In the genomic region with DNA sequence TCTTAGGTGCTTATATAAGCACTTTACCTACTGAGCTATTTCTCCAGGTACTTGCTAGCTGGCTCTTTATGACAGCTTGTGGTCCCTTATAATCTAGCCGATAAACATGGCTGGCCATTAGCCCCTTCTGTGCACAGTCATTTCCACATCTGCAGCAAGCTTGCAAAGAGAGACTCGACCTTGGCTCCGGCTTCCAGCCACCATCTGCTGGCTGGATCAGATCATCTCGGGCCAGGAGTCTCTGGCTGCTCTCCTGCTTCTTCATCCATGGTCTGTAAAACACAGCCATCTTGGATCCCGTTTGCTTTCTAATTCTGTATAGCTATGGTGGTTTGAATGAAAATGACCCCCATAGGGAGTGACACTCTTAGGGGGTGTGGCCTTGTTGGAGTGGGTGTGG, we compare ENCODE assay signal across 18 mouse cellular contexts. TPM values are rescaled to one million over a fixed set of nuclear protein-coding genes. Genes with fewer than 3 reads are reported as not detected.
A peak's percentile ranks its signal among the peaks of the same experiment; 100 is the strongest.
DNase-seq lines count a peak whose midpoint lies in the region; ATAC-seq and TF ChIP-seq lines count a peak whose summit lies in the region.
"Had no signal": no experiment of that assay in that cellular context is flagged by ENCODE, and none has a peak within 500 bp of the region (broad histone marks: within the 10 kb centered on the region; RNA-seq: fewer than 3 reads in every experiment).

No protein-coding gene starts in this region.

- H3K27me3 ChIP-seq in heart, adult 2 months (ENCODE audit: control insufficient read depth, insufficient read depth, low read length), result no peaks in the 10 kb centered on the region
- H3K27me3 ChIP-seq in heart, embryonic 12.5 days (replicated peaks), result no peaks in the 10 kb centered on the region
- H3K27me3 ChIP-seq in hindbrain, embryonic 12.5 days, result no peaks in the 10 kb centered on the region
- H3K27me3 ChIP-seq: embryonic facial prominence, embryonic 12.5 days; forebrain, embryonic 15.5 days; kidney, embryonic 15.5 days had no signal

- TF ChIP-seq EP300 in heart, adult 2 months (IDR thresholded peaks at IDR 0.05; ENCODE audit: insufficient read depth, low read depth, low read length), result no peak

- no peak overlapping the region for H3K4me3 ChIP-seq in heart, adult 2 months
- no peak overlapping the region for H3K4me3 ChIP-seq in heart, embryonic 12.5 days
- no peak overlapping the region for H3K4me3 ChIP-seq in gastrocnemius, adult 2 months
- no peak overlapping the region for H3K4me3 ChIP-seq in hindbrain, embryonic 12.5 days
- H3K4me3 ChIP-seq: embryonic facial prominence, embryonic 12.5 days; forebrain, embryonic 15.5 days; kidney, embryonic 15.5 days had no signal

- no peak overlapping the region for H3K27ac ChIP-seq in heart, adult 2 months
- H3K27ac ChIP-seq in heart, embryonic 12.5 days (ENCODE audit: poor library complexity, severe bottlenecking), result no peak overlapping the region
- H3K27ac ChIP-seq in gastrocnemius, adult 2 months, result no peak overlapping the region
- H3K27ac ChIP-seq in hindbrain, embryonic 12.5 days, result no peak overlapping the region
- H3K27ac ChIP-seq: embryonic facial prominence, embryonic 12.5 days; forebrain, embryonic 15.5 days; hindbrain, embryonic 14.5 days; kidney, embryonic 15.5 days had no signal

- no peak overlapping the region for H3K4me2 ChIP-seq in heart, embryonic 12.5 days
- H3K4me2 ChIP-seq in hindbrain, embryonic 12.5 days (replicated peaks), result no peak overlapping the region
- H3K4me2 ChIP-seq: embryonic facial prominence, embryonic 12.5 days; forebrain, embryonic 15.5 days; hindbrain, embryonic 14.5 days; kidney, embryonic 15.5 days had no signal

- peaks cover 4% of the 10 kb centered on the region for H3K36me3 ChIP-seq in heart, adult 2 months (ENCODE audit: control insufficient read depth, insufficient read depth, low read length)
- no peaks in the 10 kb centered on the region for H3K36me3 ChIP-seq in heart, embryonic 12.5 days
- no peaks in the 10 kb centered on the region for H3K36me3 ChIP-seq in hindbrain, embryonic 12.5 days
- H3K36me3 ChIP-seq: embryonic facial prominence, embryonic 12.5 days; forebrain, embryonic 15.5 days; kidney, embryonic 15.5 days had no signal

- ATAC-seq in heart, embryonic 12.5 days (ENCODE audit: insufficient number of reproducible peaks, low FRiP score), result no peak
- no peak for ATAC-seq in hindbrain, embryonic 12.5 days (ENCODE audit: low FRiP score)
- ATAC-seq: forebrain, embryonic 15.5 days; intestine, embryonic 16.5 days had no signal

- no peak for TF ChIP-seq POLR2A in heart, adult 2 months (IDR thresholded peaks at IDR 0.05; ENCODE audit: insufficient read depth, low read depth, low read length)

- no peak overlapping the region for H3K9ac ChIP-seq in heart, adult 2 months (ENCODE audit: low read depth, low read length)
- no peak overlapping the region for H3K9ac ChIP-seq in heart, embryonic 12.5 days
- no peak overlapping the region for H3K9ac ChIP-seq in hindbrain, embryonic 12.5 days
- H3K9ac ChIP-seq: embryonic facial prominence, embryonic 12.5 days; forebrain, embryonic 15.5 days; hindbrain, embryonic 14.5 days; kidney, embryonic 15.5 days had no signal

- no peaks in the 10 kb centered on the region for H3K9me3 ChIP-seq in heart, embryonic 12.5 days (replicated peaks)
- no peaks in the 10 kb centered on the region for H3K9me3 ChIP-seq in hindbrain, embryonic 12.5 days (replicated peaks)
- H3K9me3 ChIP-seq: embryonic facial prominence, embryonic 12.5 days; forebrain, embryonic 15.5 days; kidney, embryonic 15.5 days had no signal

- no peak for TF ChIP-seq CTCF in heart, adult 2 months (IDR thresholded peaks at IDR 0.05)
- TF ChIP-seq CTCF in gastrocnemius, adult 2 months (IDR thresholded peaks at IDR 0.05), result no peak

- WGBS in heart, adult 2 months, result 76% methylated on average over 5 of the region's 5 CpGs
- 89% methylated on average over 5 of the region's 5 CpGs for WGBS in heart, embryonic 12.5 days
- WGBS in hindbrain, embryonic 12.5 days, result 93% methylated on average over 5 of the region's 5 CpGs

- peaks cover 4% of the 10 kb centered on the region for H3K4me1 ChIP-seq in heart, adult 2 months (ENCODE audit: control insufficient read depth, insufficient read depth, low read length)
- peaks cover 8% of the 10 kb centered on the region for H3K4me1 ChIP-seq in heart, embryonic 12.5 days (replicated peaks)
- peaks cover 5% of the 10 kb centered on the region; the same call in 1 of the 2 replicates for H3K4me1 ChIP-seq in hindbrain, embryonic 12.5 days

- peak; percentile 46 to 57 for DNase-seq in heart, adult 2 months
- no peak for DNase-seq in heart, adult 8-10 months (ENCODE audit: low spot score)
- peak; percentile 28 for DNase-seq in heart, postnatal 4 days
- DNase-seq in gastrocnemius, adult 2 months, result peak; percentile 57
- peak; percentile 67 for DNase-seq in gastrocnemius, postnatal 14 days
- DNase-seq: adrenal gland, adult 8-10 months; adrenal gland, postnatal 36 days; cerebellum, adult 2 months; cerebellum, postnatal 25 days; kidney, adult 2 months had no signal

- no peaks in the 10 kb centered on the region for H3K79me2 ChIP-seq in heart, adult 2 months (replicated peaks; ENCODE audit: control insufficient read depth, insufficient read depth, low read length)

- intact Hi-C loops in heart, adult 2 months (cut with DNase I), result no loop called here
- intact Hi-C loops in gastrocnemius, adult 2 months (cut with DNase I), result no loop called here
- intact Hi-C loops in gastrocnemius, postnatal 14 days (cut with DNase I; ENCODE audit: low total_unique reads), result no loop called here

RNA-seq across cellular contexts. Expression of a gene that starts 49.0 kb away (rescaled TPM):
- under 1 TPM in 1 of 2 experiments, not detected in 1; 0.30 TPM for total RNA-seq in heart, adult 2 months (2021)
- polyA plus RNA-seq in heart, adult 2 months (2012; rRNA removed), result 0.23 TPM in 1 of 2 replicates, not detected in the other
- not detected for total RNA-seq in heart, adult 8-10 months (2022)
- not detected for total RNA-seq in heart, postnatal 4 days (2021)
- 0.75 and 0.76 TPM in 2 replicates for polyA plus RNA-seq in heart, embryonic 12.5 days (2016; fragmentation: Nextera tagmentation; extraction: Ambion mirVana)
- under 1 TPM in 1 of 2 experiments, not detected in 1; 0.31 TPM for total RNA-seq in gastrocnemius, adult 2 months (2021)
- not detected for total RNA-seq in gastrocnemius, postnatal 14 days (2021)
- polyA plus RNA-seq in hindbrain, embryonic 12.5 days (2016; fragmentation: Nextera tagmentation; extraction: Ambion mirVana), result 3.2 and 4.0 TPM in 2 replicates
- total RNA-seq: adrenal gland, adult 8-10 months; adrenal gland, postnatal 36 days had no signal
- polyA plus RNA-seq: gonadal fat pad, adult 2 months; kidney, adult 2 months had no signal

RNA-seq across cellular contexts. Expression of a gene that starts 49.1 kb away (rescaled TPM):
- total RNA-seq in heart, adult 2 months (2021), result 1 to 10 TPM; 5.0 to 7.0 TPM
- polyA plus RNA-seq in heart, adult 2 months (2012; rRNA removed), result 4.2 and 7.2 TPM in 2 replicates
- 1 to 10 TPM; 3.8 to 7.6 (median 5.4) TPM for total RNA-seq in heart, adult 8-10 months (2022)
- 1 to 10 TPM; 5.8 to 6.2 TPM for total RNA-seq in heart, postnatal 4 days (2021)
- 3.8 and 4.1 TPM in 2 replicates for polyA plus RNA-seq in heart, embryonic 12.5 days (2016; fragmentation: Nextera tagmentation; extraction: Ambion mirVana)
- 1 to 10 TPM; 3.6 to 3.7 TPM for total RNA-seq in gastrocnemius, adult 2 months (2021)
- 1 to 10 TPM; 2.5 to 2.8 TPM for total RNA-seq in gastrocnemius, postnatal 14 days (2021)
- polyA plus RNA-seq in hindbrain, embryonic 12.5 days (2016; fragmentation: Nextera tagmentation; extraction: Ambion mirVana), result 7.4 TPM in 2 replicates
